Mouse (Mus musculus) lung, embryonic 14.5 days (tissue): Measurements from ENCODE around the gene Tnni3k. TPM values are rescaled to one million over a fixed set of nuclear protein-coding genes. Genes with fewer than 3 reads are reported as not detected.

Experiments used
- ATAC-seq: fragments of 200-750 bp; cut with Nextera tagmentation; 2 replicates; pipeline ENCODE4 v1.8.0; 2017; ENCODE audit warnings: mild to moderate bottlenecking, moderate TSS enrichment, moderate library complexity; ENCODE audit not compliant: insufficient read depth
- DNase-seq: peaks from one replicate; pipeline ENCODE4 v3.0.0-alpha.2; 2015
- H3K27ac ChIP-seq: fragments of 300-500 bp; sonication (generic); 2 replicates; pipeline ENCODE4 v1.5.1; 2014; ENCODE audit warnings: low read depth, mild to moderate bottlenecking, moderate library complexity
- H3K27me3 ChIP-seq: fragments of 300-500 bp; sonication (generic); 2 replicates; pipeline ENCODE4 v1.6.1; 2014; ENCODE audit warnings: low read length, control low read depth; ENCODE audit not compliant: insufficient read depth
- H3K36me3 ChIP-seq: fragments of 300-500 bp; sonication (generic); 2 replicates; pipeline ENCODE4 v1.6.1; 2014; ENCODE audit warnings: control low read depth; ENCODE audit not compliant: insufficient read depth
- H3K4me1 ChIP-seq: fragments of 300-500 bp; sonication (generic); 2 replicates; pipeline ENCODE4 v1.6.1; 2014; ENCODE audit warnings: antibody characterized with exemption, control low read depth; ENCODE audit not compliant: insufficient read depth
- H3K4me2 ChIP-seq: fragments of 300-500 bp; sonication (generic); 2 replicates; pipeline ENCODE4 v1.6.1; 2014; ENCODE audit warnings: mild to moderate bottlenecking
- H3K4me3 ChIP-seq: fragments of 300-500 bp; sonication (generic); 2 replicates; pipeline ENCODE4 v1.5.1; 2014; ENCODE audit warnings: low read depth, low read length
- H3K9ac ChIP-seq: fragments of 300-500 bp; sonication (generic); 2 replicates; pipeline ENCODE4 v1.6.1; 2014
- H3K9me3 ChIP-seq: fragments of 300-500 bp; sonication (generic); 2 replicates; pipeline ENCODE4 v1.6.1; 2016; ENCODE audit warnings: low read depth, low read length, control low read depth
- CTCF ChIP-seq: IDR thresholded peaks from 2 replicates; pipeline ENCODE4 v1.5.1; 2016; ENCODE audit warnings: antibody characterized with exemption, low read depth
- WGBS: fragments of 180-500 bp; shearing (Covaris S2); extraction: QIAGEN DNeasy Blood & Tissue Kit; methylation state at CpG from one replicate; pipeline ENCODE4 v1.1.7; 2014; 5-methylcytosine and 5-hydroxymethylcytosine counted together
- polyA plus RNA-seq: library from polyadenylated mRNA; unstranded; fragments of >200 nt; fragmentation: Nextera tagmentation; extraction: Ambion mirVana; gene quantifications from 2 replicates; pipeline ENCODE4 v1.2.1, GENCODE M21; 2014

Gene Tnni3k
- polyA plus RNA-seq, 1 experiment from 2014 or later = not detected

GRCm38 (mm10) chr3:155030200-155030599 is 25.0 kb downstream of the Tnni3k start:
- no peak for TF ChIP-seq CTCF
- Histone ChIP-seq H3K4me3 (no peak overlapping the region), H3K9me3 (no peaks in the 10 kb centered on the region), H3K4me2 (no peak overlapping the region), H3K36me3 (no peaks in the 10 kb centered on the region), H3K27ac (no peak overlapping the region), H3K27me3 (no peaks in the 10 kb centered on the region), H3K9ac (no peak overlapping the region), H3K4me1 (no peaks in the 10 kb centered on the region)
- 89% methylated on average over 9 of the region's 9 CpGs for WGBS
- ATAC-seq (no peak), DNase-seq (no peak)

DNA sequence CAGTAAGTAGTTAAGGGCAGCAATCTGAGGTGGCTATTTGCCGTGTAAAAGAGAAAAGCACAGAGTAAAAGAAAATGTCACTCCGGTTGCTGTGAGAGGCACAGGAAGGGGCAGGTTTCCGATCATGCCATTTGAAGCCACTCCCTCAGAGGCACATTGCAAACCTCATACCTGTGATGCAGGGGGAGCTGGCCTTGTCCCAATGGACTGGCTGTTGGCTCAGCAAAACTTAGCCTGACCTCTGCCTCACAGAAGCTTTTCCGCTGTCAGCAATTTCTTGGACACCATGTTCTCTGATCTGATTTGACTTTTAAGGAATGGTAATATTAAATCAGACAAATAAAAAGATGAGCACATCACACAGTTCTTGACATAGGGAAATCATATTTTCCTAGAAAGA is 52.4 kb downstream of the Tnni3k start:
- Histone ChIP-seq H3K27me3 (no peaks in the 10 kb centered on the region), H3K9ac (no peak overlapping the region), H3K4me2 (no peak overlapping the region), H3K9me3 (no peaks in the 10 kb centered on the region), H3K4me1 (no peaks in the 10 kb centered on the region), H3K36me3 (no peaks in the 10 kb centered on the region), H3K27ac (no peak overlapping the region), H3K4me3 (no peak overlapping the region)
- 73% methylated on average over 4 of the region's 4 CpGs for WGBS
- DNase-seq (no peak), ATAC-seq (no peak)
- no peak for TF ChIP-seq CTCF

GRCm38 (mm10) chr3:155001056-155001455 is 54.2 kb downstream of the Tnni3k start:
- Histone ChIP-seq H3K4me2 (no peak overlapping the region), H3K4me1 (no peaks in the 10 kb centered on the region), H3K4me3 (no peak overlapping the region), H3K9me3 (no peaks in the 10 kb centered on the region), H3K27ac (no peak overlapping the region), H3K27me3 (no peaks in the 10 kb centered on the region), H3K9ac (no peak overlapping the region), H3K36me3 (no peaks in the 10 kb centered on the region)
- no peak for ATAC-seq
- DNase-seq = no peak
- TF ChIP-seq CTCF = no peak

DNA sequence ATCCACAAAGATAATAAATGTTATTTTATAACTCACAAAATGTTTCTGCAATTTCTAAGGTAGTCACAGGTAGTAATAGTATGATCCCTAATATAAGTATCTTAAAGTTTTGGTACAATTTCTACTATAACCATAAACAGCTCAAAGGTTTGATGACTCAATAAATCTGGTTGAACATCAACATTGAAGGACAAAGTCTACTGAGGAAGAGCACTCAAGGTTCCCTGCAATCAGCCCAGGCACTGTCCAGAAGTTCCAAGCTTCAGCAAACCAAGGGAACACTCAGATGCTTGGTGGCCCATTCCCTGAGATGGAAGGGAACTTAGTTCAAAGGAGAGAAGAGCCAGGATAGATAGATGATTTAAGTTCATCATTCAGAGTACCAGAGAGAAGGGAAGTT is 62.5 kb downstream of the Tnni3k start:
- no peaks in the 10 kb centered on the region for H3K36me3 ChIP-seq
- no peaks in the 10 kb centered on the region for H3K27me3 ChIP-seq
- DNase-seq = no peak
- H3K4me3 ChIP-seq = no peak overlapping the region
- H3K9ac ChIP-seq = no peak overlapping the region
- no peaks in the 10 kb centered on the region for H3K4me1 ChIP-seq
- no peak overlapping the region for H3K4me2 ChIP-seq
- H3K9me3 ChIP-seq = no peaks in the 10 kb centered on the region
- no peak overlapping the region for H3K27ac ChIP-seq
- no peak for TF ChIP-seq CTCF
- no peak for ATAC-seq

GRCm38 (mm10) chr3:154979101-154979500 is 76.1 kb downstream of the Tnni3k start:
- Histone ChIP-seq H3K36me3 (no peaks in the 10 kb centered on the region), H3K4me3 (no peak overlapping the region), H3K27me3 (no peaks in the 10 kb centered on the region), H3K9ac (no peak overlapping the region), H3K9me3 (no peaks in the 10 kb centered on the region), H3K4me1 (no peaks in the 10 kb centered on the region), H3K4me2 (no peak overlapping the region), H3K27ac (no peak overlapping the region)
- TF ChIP-seq CTCF = no peak
- DNase-seq = peak; percentile 64
- ATAC-seq = no peak
- WGBS = 74% methylated on average over 7 of the region's 7 CpGs

DNA sequence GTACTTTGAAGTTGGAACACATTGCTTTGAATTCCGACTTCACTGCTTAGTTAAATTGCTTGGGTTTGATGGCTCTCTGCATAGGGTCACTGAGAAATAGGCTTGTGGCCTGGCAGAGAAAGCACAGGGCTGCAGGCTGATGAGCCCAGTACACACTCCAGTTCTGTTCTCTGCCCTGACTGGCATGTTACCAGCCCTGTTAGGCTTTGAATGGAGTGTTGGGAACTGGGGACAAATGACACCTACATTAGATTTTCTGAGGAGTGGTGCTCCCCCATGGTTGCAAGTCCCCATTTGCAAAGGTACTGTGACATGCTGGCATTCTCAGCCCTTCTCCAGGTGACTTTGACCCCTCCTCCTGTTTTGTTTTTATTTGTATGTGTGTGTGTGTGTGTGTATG is 83.6 kb downstream of the Tnni3k start:
- Histone ChIP-seq H3K27me3 (no peaks in the 10 kb centered on the region), H3K4me1 (no peaks in the 10 kb centered on the region), H3K4me2 (no peak overlapping the region), H3K36me3 (no peaks in the 10 kb centered on the region), H3K9me3 (no peaks in the 10 kb centered on the region), H3K9ac (no peak overlapping the region), H3K27ac (no peak overlapping the region), H3K4me3 (no peak overlapping the region)
- no peak for DNase-seq
- 78% methylated on average over 1 of the region's 1 CpGs for WGBS
- TF ChIP-seq CTCF = no peak
- ATAC-seq = no peak

- Histone ChIP-seq H3K27ac (no peak overlapping the region), H3K36me3 (no peaks in the 10 kb centered on the region), H3K9me3 (no peaks in the 10 kb centered on the region), H3K9ac (no peak overlapping the region), H3K4me3 (no peak overlapping the region), H3K27me3 (no peaks in the 10 kb centered on the region), H3K4me2 (no peak overlapping the region), H3K4me1 (no peaks in the 10 kb centered on the region)
- TF ChIP-seq CTCF = no peak
- DNase-seq (no peak), ATAC-seq (no peak)
- 75% methylated on average over 2 of the region's 2 CpGs for WGBS
Measured at GRCm38 (mm10) chr3:154970981-154971380, 84.2 kb downstream of the Tnni3k start.

GRCm38 (mm10) chr3:154961284-154961683 is 93.9 kb downstream of the Tnni3k start:
- Histone ChIP-seq H3K27ac (no peak overlapping the region), H3K9me3 (no peaks in the 10 kb centered on the region), H3K9ac (no peak overlapping the region), H3K36me3 (no peaks in the 10 kb centered on the region), H3K4me3 (no peak overlapping the region), H3K4me1 (no peaks in the 10 kb centered on the region), H3K4me2 (no peak overlapping the region), H3K27me3 (no peaks in the 10 kb centered on the region)
- ATAC-seq = no peak
- 67% methylated on average over 3 of the region's 3 CpGs for WGBS
- no peak for DNase-seq
- no peak for TF ChIP-seq CTCF
